Mouse (Mus musculus) embryonic facial prominence, embryonic 14.5 days (tissue): ENCODE data around the gene Rsrc1. TPM values are rescaled to one million over a fixed set of nuclear protein-coding genes. Genes with fewer than 3 reads are reported as not detected.

ENCODE experiments used
- ATAC-seq: fragments of 200-750 bp; cut with Nextera tagmentation; 2 replicates; pipeline ENCODE4 v1.8.0; 2017; ENCODE audit warnings: low read depth, moderate number of reproducible peaks, moderate TSS enrichment
- DNase-seq: peaks from one replicate; pipeline ENCODE4 v3.0.0-alpha.2; 2015; ENCODE audit warnings: low spot score
- H3K27ac ChIP-seq: fragments of 300-500 bp; sonication (generic); replicated peaks from 2 replicates; pipeline ENCODE4 v1.5.1; 2014; ENCODE audit warnings: low read depth, mild to moderate bottlenecking, low read length, moderate library complexity
- H3K27me3 ChIP-seq: fragments of 300-500 bp; sonication (generic); replicated peaks from 2 replicates; pipeline ENCODE4 v1.6.1; 2014; ENCODE audit warnings: low read length; ENCODE audit not compliant: control insufficient read depth, insufficient read depth
- H3K36me3 ChIP-seq: fragments of 300-500 bp; sonication (generic); 2 replicates; pipeline ENCODE4 v1.6.1; 2014; ENCODE audit warnings: low read length, mixed read lengths; ENCODE audit not compliant: control insufficient read depth, insufficient read depth
- H3K4me1 ChIP-seq: fragments of 300-500 bp; sonication (generic); 2 replicates; pipeline ENCODE4 v1.6.1; 2014; ENCODE audit warnings: antibody characterized with exemption, low read length; ENCODE audit not compliant: control insufficient read depth, insufficient read depth
- H3K4me2 ChIP-seq: fragments of 300-500 bp; sonication (generic); 2 replicates; pipeline ENCODE4 v1.6.1; 2014; ENCODE audit warnings: low read depth, mild to moderate bottlenecking, low read length, moderate library complexity, mixed read lengths
- H3K4me3 ChIP-seq: fragments of 300-500 bp; sonication (generic); 2 replicates; pipeline ENCODE4 v1.5.1; 2014; ENCODE audit warnings: low read depth, mild to moderate bottlenecking, low read length
- H3K9ac ChIP-seq: fragments of 300-500 bp; sonication (generic); 2 replicates; pipeline ENCODE4 v1.6.1; 2014; ENCODE audit warnings: low read depth, mild to moderate bottlenecking, low read length, moderate library complexity, mixed read lengths
- H3K9me3 ChIP-seq: fragments of 300-500 bp; sonication (generic); 2 replicates; pipeline ENCODE4 v1.6.1; 2016; ENCODE audit warnings: low read length; ENCODE audit not compliant: control insufficient read depth
- WGBS: fragments of 180-500 bp; shearing (Covaris S2); extraction: QIAGEN DNeasy Blood & Tissue Kit; methylation state at CpG from one replicate; pipeline ENCODE4 v1.1.7; 2014; 5-methylcytosine and 5-hydroxymethylcytosine counted together
- polyA plus RNA-seq: library from polyadenylated mRNA; unstranded; fragments of >200 nt; fragmentation: Nextera tagmentation; extraction: Ambion mirVana; gene quantifications from 2 replicates; pipeline ENCODE4 v1.2.1, GENCODE M21; 2014

Gene Rsrc1
- polyA plus RNA-seq, 1 experiment from 2014 or later = 37.0 TPM

DNA sequence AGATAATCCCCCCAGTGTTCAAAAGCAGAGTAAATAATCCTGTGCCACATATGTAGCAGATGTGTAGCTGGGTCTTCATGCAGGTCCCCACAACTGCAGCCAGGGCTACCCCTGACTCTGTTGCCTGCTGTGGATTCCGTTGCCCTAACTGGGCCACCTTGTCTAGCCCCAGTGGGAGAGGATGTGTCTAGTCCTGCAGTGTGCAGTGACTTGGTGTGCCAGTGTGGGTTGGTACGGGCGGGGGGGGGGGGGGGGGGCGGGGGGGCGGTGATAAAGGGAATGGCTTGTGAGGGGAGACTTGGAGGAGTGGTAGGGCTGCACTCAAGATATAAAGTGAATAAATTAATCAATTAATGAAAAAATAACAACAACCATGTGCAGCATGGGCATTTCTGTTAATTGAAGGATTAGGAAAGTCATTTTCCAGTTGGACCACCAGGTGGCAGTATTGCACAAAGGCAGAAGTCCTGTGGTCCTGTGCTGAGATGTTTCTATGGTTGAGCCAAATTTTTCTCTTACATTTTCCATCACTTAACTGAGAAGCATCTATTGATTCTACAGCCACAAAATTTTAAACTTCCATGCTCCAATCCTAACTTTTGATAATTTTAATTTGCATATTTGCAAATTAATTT lies 371.1 kb downstream of the Rsrc1 start:
- Histone ChIP-seq H3K9me3 (peaks cover 4% of the 10 kb centered on the region; the same call in 1 of the 2 replicates), H3K4me2 (no peak overlapping the region), H3K27me3 (no peaks in the 10 kb centered on the region), H3K4me3 (no peak overlapping the region), H3K27ac (no peak overlapping the region), H3K36me3 (no peaks in the 10 kb centered on the region), H3K4me1 (no peaks in the 10 kb centered on the region), H3K9ac (no peak overlapping the region)
- WGBS = 40% methylated on average over 2 of the region's 5 CpGs
- DNase-seq (peak; percentile 40), ATAC-seq (peak; percentile 47; the same call in 1 of the 2 replicates)

DNA sequence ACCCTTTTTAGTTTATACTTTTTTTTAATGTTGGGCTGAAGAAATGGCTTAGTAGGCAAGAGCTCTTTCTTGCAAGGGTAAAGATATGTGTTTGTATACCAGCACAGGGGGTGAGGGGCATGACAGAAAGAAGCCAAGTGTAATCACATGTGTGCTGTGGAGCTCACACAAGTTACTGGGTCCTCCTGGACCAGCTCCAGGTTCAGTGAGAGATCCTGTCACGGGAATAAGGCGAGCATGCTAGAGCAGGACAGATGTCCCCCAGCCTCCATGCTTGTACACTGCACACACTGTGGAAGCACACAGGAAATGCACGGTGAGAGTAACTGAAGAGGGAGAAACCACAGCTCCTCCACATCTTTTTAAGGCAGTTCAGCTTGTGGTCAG lies 371.6 kb downstream of the Rsrc1 start:
- Histone ChIP-seq H3K27ac (no peak overlapping the region), H3K4me3 (no peak overlapping the region), H3K27me3 (no peaks in the 10 kb centered on the region), H3K4me2 (no peak overlapping the region), H3K9ac (no peak overlapping the region), H3K36me3 (no peaks in the 10 kb centered on the region), H3K4me1 (no peaks in the 10 kb centered on the region), H3K9me3 (peaks cover 6% of the 10 kb centered on the region; the same call in 1 of the 2 replicates)
- DNase-seq = no peak
- ATAC-seq = 0 out of 2 replicates have a peak, but pooled peaks have one; percentile 30
- 92% methylated on average over 3 of the region's 3 CpGs for WGBS

DNA sequence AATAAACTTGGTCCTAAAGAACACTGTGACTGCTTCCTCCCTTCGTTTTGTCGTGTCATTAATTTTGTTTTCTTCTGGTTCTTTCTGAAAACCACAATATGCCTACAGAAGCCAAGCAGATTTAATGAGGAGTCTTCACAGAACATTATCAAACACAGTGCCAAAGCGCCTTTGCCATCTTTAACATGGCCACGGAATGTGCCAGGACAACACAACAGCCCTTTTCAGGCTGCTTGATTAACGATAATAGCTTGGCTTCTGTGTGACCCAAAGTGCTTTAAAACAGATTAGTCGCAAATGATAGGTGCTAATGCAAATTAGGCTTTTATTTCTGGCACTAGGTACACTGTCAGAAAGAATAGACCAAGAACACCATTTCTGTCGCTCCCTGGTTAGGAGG lies 377.2 kb downstream of the Rsrc1 start:
- H3K27me3 ChIP-seq = no peaks in the 10 kb centered on the region
- no peak overlapping the region for H3K4me3 ChIP-seq
- ATAC-seq = no peak
- H3K9me3 ChIP-seq = peaks cover 6% of the 10 kb centered on the region; the same call in 1 of the 2 replicates
- WGBS = 89% methylated on average over 7 of the region's 7 CpGs
- H3K4me1 ChIP-seq = no peaks in the 10 kb centered on the region
- H3K27ac ChIP-seq = no peak overlapping the region
- H3K36me3 ChIP-seq = no peaks in the 10 kb centered on the region
- H3K4me2 ChIP-seq = no peak overlapping the region
- no peak for DNase-seq
- no peak overlapping the region for H3K9ac ChIP-seq

DNA sequence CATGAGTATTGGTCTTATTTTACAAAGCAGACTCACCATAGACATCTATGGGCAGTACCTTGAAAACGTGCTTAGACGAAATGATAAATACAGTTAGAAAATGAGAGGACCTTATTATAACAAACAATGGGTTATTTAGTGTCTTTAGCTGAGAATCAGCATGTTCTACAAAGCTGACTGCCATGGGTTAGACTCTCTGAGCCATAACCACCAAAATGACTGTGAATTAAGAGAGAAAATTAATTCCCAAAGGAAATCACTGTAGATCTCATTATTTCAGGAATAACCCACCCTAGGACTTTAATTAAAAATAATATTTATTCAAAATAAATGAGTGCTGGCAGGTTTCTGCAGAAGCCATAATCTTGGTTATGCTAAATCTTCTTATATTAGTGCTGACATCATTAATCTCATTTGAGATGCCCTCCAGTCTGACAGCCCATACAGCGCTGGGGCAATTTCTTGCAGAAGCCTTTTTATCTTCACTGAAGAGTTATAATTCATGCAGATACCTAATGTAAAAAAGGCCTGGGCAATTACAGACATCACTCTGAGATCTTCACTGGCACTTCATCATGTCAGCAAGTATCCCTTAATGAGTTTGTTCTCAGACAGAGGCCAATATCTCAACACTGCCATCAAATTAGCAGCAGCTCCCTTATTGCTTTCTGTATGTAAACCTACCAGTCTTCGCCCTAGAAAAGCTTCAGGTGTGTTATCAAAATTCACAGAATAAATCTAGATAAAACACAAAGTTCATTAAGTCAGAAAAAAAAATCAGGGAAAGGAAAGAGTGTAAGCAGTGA lies 385.1 kb downstream of the Rsrc1 start:
- H3K9me3 ChIP-seq = no peaks in the 10 kb centered on the region
- DNase-seq = no peak
- H3K4me2 ChIP-seq = no peak overlapping the region
- H3K36me3 ChIP-seq = no peaks in the 10 kb centered on the region
- no peaks in the 10 kb centered on the region for H3K4me1 ChIP-seq
- 78% methylated on average over 4 of the region's 4 CpGs for WGBS
- H3K27ac ChIP-seq = no peak overlapping the region
- no peak for ATAC-seq
- H3K4me3 ChIP-seq = no peak overlapping the region
- H3K9ac ChIP-seq = no peak overlapping the region
- no peaks in the 10 kb centered on the region for H3K27me3 ChIP-seq

DNA sequence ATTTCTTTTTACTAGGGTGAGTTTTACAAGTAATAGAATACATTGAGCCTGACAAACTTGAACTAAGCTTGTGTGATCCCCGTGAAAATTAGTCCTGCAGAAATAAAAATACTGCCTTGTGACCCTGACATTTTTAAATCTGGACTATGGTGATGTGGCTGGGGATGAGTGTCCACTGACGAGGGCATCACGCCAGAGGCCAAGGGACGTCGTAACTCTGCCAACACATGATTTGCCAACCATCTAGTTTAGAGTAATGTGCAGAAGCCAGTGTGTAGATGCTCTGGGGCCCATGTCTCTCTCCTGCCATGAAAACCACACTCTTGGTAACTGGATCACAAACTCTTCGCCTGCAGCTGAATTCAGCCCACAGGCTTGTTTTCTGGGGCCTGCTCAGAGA lies 386.3 kb downstream of the Rsrc1 start:
- H3K9ac ChIP-seq = no peak overlapping the region
- H3K4me1 ChIP-seq = no peaks in the 10 kb centered on the region
- no peak overlapping the region for H3K4me3 ChIP-seq
- 77% methylated on average over 6 of the region's 6 CpGs for WGBS
- no peak overlapping the region for H3K4me2 ChIP-seq
- H3K27me3 ChIP-seq = peaks cover 3% of the 10 kb centered on the region; the same call in 1 of the 2 replicates
- H3K36me3 ChIP-seq = no peaks in the 10 kb centered on the region
- DNase-seq = no peak
- ATAC-seq = no peak
- H3K9me3 ChIP-seq = no peaks in the 10 kb centered on the region
- H3K27ac ChIP-seq = no peak overlapping the region

DNA sequence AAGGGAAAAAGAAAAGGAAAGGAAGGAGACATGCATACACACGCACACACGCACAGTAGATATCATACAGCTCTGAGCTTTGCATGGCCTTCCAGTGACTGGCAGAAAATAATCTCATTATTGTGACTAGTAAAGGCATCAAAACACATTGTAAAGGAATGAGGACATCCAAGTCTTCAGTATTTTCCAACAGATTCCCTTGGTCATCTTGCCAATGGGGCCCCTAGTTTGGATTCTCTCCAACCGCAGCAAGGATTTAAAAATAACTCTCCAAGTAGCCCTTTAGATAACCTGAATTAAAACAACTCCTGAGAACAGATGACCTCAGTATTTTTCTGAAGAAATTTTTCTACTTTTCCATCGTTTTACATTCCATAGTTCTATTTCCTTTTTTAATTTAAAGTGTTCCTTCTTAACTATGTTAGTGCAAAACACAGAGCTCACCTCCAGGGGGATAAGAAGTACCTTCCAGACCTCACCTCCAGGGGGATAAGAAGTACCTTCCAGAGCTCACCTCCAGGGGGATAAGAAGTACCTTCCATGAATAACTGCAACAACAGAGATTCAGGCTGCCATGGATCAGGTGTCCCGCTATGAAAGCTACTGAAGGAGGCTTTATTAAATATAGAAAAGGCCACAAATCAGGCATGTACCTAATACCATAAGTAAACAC lies 388.4 kb downstream of the Rsrc1 start:
- H3K36me3 ChIP-seq = no peaks in the 10 kb centered on the region
- no peak overlapping the region for H3K27ac ChIP-seq
- no peak overlapping the region for H3K9ac ChIP-seq
- peaks cover 14% of the 10 kb centered on the region; the same call in 1 of the 2 replicates for H3K27me3 ChIP-seq
- ATAC-seq (no peak), DNase-seq (no peak)
- no peaks in the 10 kb centered on the region for H3K9me3 ChIP-seq
- no peak overlapping the region for H3K4me3 ChIP-seq
- H3K4me2 ChIP-seq = no peak overlapping the region
- no peaks in the 10 kb centered on the region for H3K4me1 ChIP-seq
- 79% methylated on average over 5 of the region's 5 CpGs for WGBS

DNA sequence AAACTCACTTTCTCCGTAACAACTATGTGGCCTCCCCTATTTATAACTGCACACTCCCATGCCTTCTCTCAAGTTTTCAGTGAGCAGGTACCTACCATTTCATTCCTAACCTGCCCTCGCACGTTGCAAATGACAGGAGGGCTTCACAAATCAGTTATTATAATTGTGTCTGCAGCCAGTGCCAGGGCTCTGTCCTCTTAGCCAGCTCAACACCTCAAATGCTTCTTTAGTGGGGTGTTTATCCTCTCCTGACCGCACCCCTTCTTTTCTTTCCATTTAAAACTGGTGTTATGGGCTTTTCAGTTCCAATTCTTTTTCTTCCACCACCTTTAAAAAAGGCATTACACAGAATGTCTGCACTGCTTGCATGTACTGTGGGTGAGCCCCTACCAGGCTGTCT lies 391.0 kb downstream of the Rsrc1 start:
- no peak for ATAC-seq
- 69% methylated on average over 4 of the region's 4 CpGs for WGBS
- Histone ChIP-seq H3K4me3 (no peak overlapping the region), H3K27ac (no peak overlapping the region), H3K4me2 (no peak overlapping the region), H3K36me3 (no peaks in the 10 kb centered on the region), H3K27me3 (peaks cover 15% of the 10 kb centered on the region), H3K4me1 (no peaks in the 10 kb centered on the region), H3K9ac (no peak overlapping the region), H3K9me3 (no peaks in the 10 kb centered on the region)
- no peak for DNase-seq

DNA sequence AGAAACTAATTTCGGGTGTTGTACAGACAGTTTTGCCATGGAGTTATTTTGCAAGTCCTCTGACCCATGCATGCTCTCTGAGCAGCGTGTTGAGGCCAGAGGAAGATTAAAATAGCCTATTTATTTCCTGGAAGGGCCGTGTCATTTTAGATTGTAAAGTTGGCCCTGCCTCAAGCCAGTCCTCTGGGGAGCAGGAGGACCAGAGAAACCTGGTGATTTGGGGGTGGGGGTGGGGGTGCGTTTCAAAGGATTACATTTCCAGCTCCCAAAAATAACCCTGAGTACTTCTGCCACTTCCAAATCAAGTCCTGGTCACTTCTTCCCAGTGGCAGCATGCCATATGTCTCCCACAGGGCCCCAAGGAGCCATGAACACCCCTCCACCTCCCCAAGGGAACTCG lies 391.6 kb downstream of the Rsrc1 start:
- no peak overlapping the region for H3K4me3 ChIP-seq
- H3K27me3 ChIP-seq = peaks cover 15% of the 10 kb centered on the region
- no peak for DNase-seq
- no peak overlapping the region for H3K27ac ChIP-seq
- H3K4me2 ChIP-seq = no peak overlapping the region
- no peaks in the 10 kb centered on the region for H3K4me1 ChIP-seq
- H3K36me3 ChIP-seq = no peaks in the 10 kb centered on the region
- no peak overlapping the region for H3K9ac ChIP-seq
- no peaks in the 10 kb centered on the region for H3K9me3 ChIP-seq
- no peak for ATAC-seq
- 57% methylated on average over 5 of the region's 5 CpGs for WGBS
